8 mouse cellular contexts compared by ENCODE assay signal in the genomic region with DNA sequence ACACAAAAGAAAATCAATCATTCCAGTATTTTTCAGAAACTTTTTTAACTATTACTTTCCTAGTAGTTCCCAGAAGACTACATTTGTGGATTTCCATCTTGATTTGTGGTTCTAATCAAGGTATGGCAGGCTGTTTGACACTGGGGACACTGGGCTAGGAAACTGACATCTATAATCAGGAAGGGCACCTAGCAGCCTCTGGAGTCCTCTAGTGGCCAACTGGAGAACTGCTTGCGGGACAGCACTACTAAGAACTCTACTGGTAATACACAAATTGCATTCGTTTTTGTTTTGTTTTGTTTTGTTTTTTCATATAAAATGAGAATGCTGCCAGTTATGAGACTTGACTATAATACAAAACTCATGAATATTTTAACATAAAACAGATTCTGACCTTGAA.
DNase-seq lines count a peak whose midpoint lies in the region; ATAC-seq and TF ChIP-seq lines count a peak whose summit lies in the region.
"Had no signal": no experiment of that assay in that cellular context is flagged by ENCODE, and none has a peak within 500 bp of the region (broad histone marks: within the 10 kb centered on the region; RNA-seq: fewer than 3 reads in every experiment).

No protein-coding gene starts in this region.

- H3K4me2 ChIP-seq in liver, embryonic 14.5 days (ENCODE audit: low read depth): no peak overlapping the region
- H3K4me2 ChIP-seq: heart, embryonic 15.5 days had no signal

- no peak for TF ChIP-seq POLR2A in thymus, adult 2 months (IDR thresholded peaks at IDR 0.05; ENCODE audit: control insufficient read depth, extremely low read depth, insufficient read depth, low read length, poor library complexity)

- no peak overlapping the region for H3K9ac ChIP-seq in liver, embryonic 14.5 days (replicated peaks)
- H3K9ac ChIP-seq: heart, embryonic 15.5 days had no signal

- H3K4me1 ChIP-seq in thymus, adult 2 months (replicated peaks; ENCODE audit: control insufficient read depth, insufficient read depth, low read length): no peaks in the 10 kb centered on the region
- no peaks in the 10 kb centered on the region for H3K4me1 ChIP-seq in embryonic facial prominence, embryonic 10.5 days
- no peaks in the 10 kb centered on the region for H3K4me1 ChIP-seq in liver, embryonic 14.5 days (replicated peaks; ENCODE audit: control insufficient read depth in 2 of 2, insufficient read depth in 2 of 2, low read length in 1 of 2)
- H3K4me1 ChIP-seq: heart, embryonic 15.5 days had no signal

- WGBS in thymus, adult 2 months: 31% methylated on average over 2 of the region's 2 CpGs
- WGBS in embryonic facial prominence, embryonic 10.5 days: 27% methylated on average over 2 of the region's 2 CpGs
- 16% methylated on average over 2 of the region's 2 CpGs for WGBS in liver, embryonic 14.5 days (ENCODE audit: insufficient replicate concordance)

- H3K36me3 ChIP-seq in thymus, adult 2 months (ENCODE audit: control insufficient read depth, insufficient read depth, low read length): no peaks in the 10 kb centered on the region
- H3K36me3 ChIP-seq in embryonic facial prominence, embryonic 10.5 days (replicated peaks): no peaks in the 10 kb centered on the region
- no peaks in the 10 kb centered on the region for H3K36me3 ChIP-seq in liver, embryonic 14.5 days (replicated peaks; ENCODE audit: control insufficient read depth, insufficient read depth, low read depth)

- H3K27me3 ChIP-seq in thymus, adult 2 months (ENCODE audit: control insufficient read depth, insufficient read depth, low read length): no peaks in the 10 kb centered on the region
- no peaks in the 10 kb centered on the region for H3K27me3 ChIP-seq in embryonic facial prominence, embryonic 10.5 days (replicated peaks; ENCODE audit: low read depth, poor library complexity, severe bottlenecking)
- H3K27me3 ChIP-seq in liver, embryonic 14.5 days (ENCODE audit: control insufficient read depth, insufficient read depth, low read length): no peaks in the 10 kb centered on the region
- H3K27me3 ChIP-seq: heart, embryonic 15.5 days had no signal

- TF ChIP-seq CTCF in thymus, adult 2 months (IDR thresholded peaks at IDR 0.05; ENCODE audit: borderline replicate concordance, control insufficient read depth, extremely low read depth, insufficient read depth, low read length, poor library complexity): no peak
- peak; percentile 85 for TF ChIP-seq CTCF in liver, embryonic 14.5 days (IDR thresholded peaks at IDR 0.05; ENCODE audit: low read depth)

- no peaks in the 10 kb centered on the region for H3K9me3 ChIP-seq in embryonic facial prominence, embryonic 10.5 days
- no peaks in the 10 kb centered on the region for H3K9me3 ChIP-seq in liver, embryonic 14.5 days (ENCODE audit: control insufficient read depth, low read length)
- H3K9me3 ChIP-seq: heart, embryonic 15.5 days had no signal

- no peak for TF ChIP-seq EP300 in liver, embryonic 14.5 days (IDR thresholded peaks at IDR 0.05; ENCODE audit: low read depth)

- no peak overlapping the region for H3K27ac ChIP-seq in thymus, adult 2 months (ENCODE audit: control insufficient read depth, insufficient read depth, low read length)
- no peak overlapping the region for H3K27ac ChIP-seq in embryonic facial prominence, embryonic 10.5 days (replicated peaks)
- H3K27ac ChIP-seq in liver, embryonic 14.5 days: no peak overlapping the region
- H3K27ac ChIP-seq: heart, embryonic 15.5 days had no signal

- no peak for ATAC-seq in liver, embryonic 14.5 days (ENCODE audit: insufficient read depth)

- no peak overlapping the region for H3K4me3 ChIP-seq in thymus, adult 2 months (ENCODE audit: control insufficient read depth, insufficient read depth, low read length)
- H3K4me3 ChIP-seq in embryonic facial prominence, embryonic 10.5 days: no peak overlapping the region
- no peak overlapping the region for H3K4me3 ChIP-seq in liver, embryonic 14.5 days (ENCODE audit: insufficient read depth in 1 of 2, low read depth in 2 of 2, low read length in 2 of 2)
- H3K4me3 ChIP-seq: heart, embryonic 15.5 days had no signal

- DNase-seq in thymus, adult 2 months: peak; percentile 53
- no peak for DNase-seq in thymus, adult 18-20 months
- DNase-seq in adrenal gland, postnatal 14 days: peak; percentile 69
- DNase-seq in embryonic facial prominence, embryonic 10.5 days (ENCODE audit: low spot score): peak; percentile 69
- peak; percentile 61 for DNase-seq in induced T-regulatory cell, adult 2 months (ENCODE audit: low read depth)
- peak; percentile 17 to 30 (median 20) for DNase-seq in liver, embryonic 14.5 days (ENCODE audit: low read depth in 3 of 3, low spot score in 3 of 3)
- DNase-seq in right cerebral cortex, postnatal 25 days: peak; percentile 34

Comparison
In these comparisons a context has a peak if more than half of its experiments do, and no peak if none do; other contexts are left out.
1. DNase-seq: peak in thymus, adult 2 months (single experiment), adrenal gland, postnatal 14 days (single experiment), embryonic facial prominence, embryonic 10.5 days (single experiment), induced T-regulatory cell, adult 2 months (single experiment), liver, embryonic 14.5 days (3 of 3) and right cerebral cortex, postnatal 25 days (single experiment); none in thymus, adult 18-20 months (0 of 2).